Mouse (Mus musculus) frontal cortex, adult 2 months (tissue): Measurements from ENCODE around the gene Cdc26. TPM values are rescaled to one million over a fixed set of nuclear protein-coding genes. Genes with fewer than 3 reads are reported as not detected.

Experiments
- DNase-seq, 2 experiments: peaks; one replicate each; pipeline ENCODE4 v3.0.0; 2022; ENCODE audit warnings: low spot score in 1 of 2; ENCODE audit errors: extremely low spot score in 1 of 2
- polyA plus RNA-seq: library from polyadenylated mRNA; depleted of rRNA; stranded (reverse); fragments of >200 nt; gene quantifications from 2 replicates; pipeline ENCODE4 v1.2.3, GENCODE M21; 2012

The Cdc26 gene
- polyA plus RNA-seq, 1 experiment: 57.6 TPM

- no peak for DNase-seq
Measured at GRCm38 (mm10) chr4:62406133-62406532, 2.3 kb downstream of the Cdc26 start.

GRCm38 (mm10) chr4:62398956-62399355, 9.5 kb downstream of the Cdc26 start:
- peak in 1 of 2 experiments; percentile 41 for DNase-seq

- DNase-seq: no peak
Measured at GRCm38 (mm10) chr4:62397616-62398365, 10.7 kb downstream of the Cdc26 start.

- DNase-seq: no peak
Measured at GRCm38 (mm10) chr4:62395806-62396205, 12.6 kb downstream of the Cdc26 start.

GRCm38 (mm10) chr4:62393459-62393858, 15.0 kb downstream of the Cdc26 start:
- no peak for DNase-seq

GRCm38 (mm10) chr4:62391892-62392291, 16.6 kb downstream of the Cdc26 start:
- DNase-seq: no peak

- DNase-seq: no peak
Measured at GRCm38 (mm10) chr4:62389592-62390512, 18.6 kb downstream of the Cdc26 start.

GRCm38 (mm10) chr4:62385439-62385838, 23.0 kb downstream of the Cdc26 start:
- peak in 1 of 2 experiments; percentile 38 for DNase-seq

GRCm38 (mm10) chr4:62384159-62384558, 24.3 kb downstream of the Cdc26 start:
- no peak for DNase-seq

- DNase-seq: no peak
Measured at GRCm38 (mm10) chr4:62383752-62384151, 24.7 kb downstream of the Cdc26 start.

- no peak for DNase-seq
Measured at GRCm38 (mm10) chr4:62383207-62383606, 25.2 kb downstream of the Cdc26 start.

GRCm38 (mm10) chr4:62379724-62380381, 28.6 kb downstream of the Cdc26 start:
- DNase-seq: no peak

- no peak for DNase-seq
Measured at GRCm38 (mm10) chr4:62376123-62376522, 32.3 kb downstream of the Cdc26 start.

- no peak for DNase-seq
Measured at GRCm38 (mm10) chr4:62374342-62374741, 34.1 kb downstream of the Cdc26 start.

- no peak for DNase-seq
Measured at GRCm38 (mm10) chr4:62373668-62374067, 34.8 kb downstream of the Cdc26 start.

GRCm38 (mm10) chr4:62372818-62373520, 35.5 kb downstream of the Cdc26 start:
- no peak for DNase-seq

- DNase-seq: no peak
Measured at GRCm38 (mm10) chr4:62372410-62372809, 36.0 kb downstream of the Cdc26 start.

GRCm38 (mm10) chr4:62369091-62369490, 39.4 kb downstream of the Cdc26 start:
- DNase-seq: no peak

GRCm38 (mm10) chr4:62367586-62367985, 40.9 kb downstream of the Cdc26 start:
- no peak for DNase-seq

GRCm38 (mm10) chr4:62366291-62366690, 42.2 kb downstream of the Cdc26 start:
- no peak for DNase-seq
